Mouse (Mus musculus) brain, adult 10 weeks (tissue): ENCODE results near the gene Aco2. TPM values are rescaled to one million over a fixed set of nuclear protein-coding genes. Genes with fewer than 3 reads are reported as not detected.

Source experiments
- polyA plus RNA-seq: library from polyadenylated mRNA; stranded (reverse); fragments of 350-450 nt; fragmentation: Illumina TruSeq; extraction: RNeasy Lipid Tissue Mini Kit (QIAGEN cat#74804); gene quantifications from one replicate; pipeline ENCODE4 v1.2.3, GENCODE M21; 2015; ENCODE audit warnings: low read depth, low replicate concordance

Gene Aco2
- 459 TPM for polyA plus RNA-seq

DNA sequence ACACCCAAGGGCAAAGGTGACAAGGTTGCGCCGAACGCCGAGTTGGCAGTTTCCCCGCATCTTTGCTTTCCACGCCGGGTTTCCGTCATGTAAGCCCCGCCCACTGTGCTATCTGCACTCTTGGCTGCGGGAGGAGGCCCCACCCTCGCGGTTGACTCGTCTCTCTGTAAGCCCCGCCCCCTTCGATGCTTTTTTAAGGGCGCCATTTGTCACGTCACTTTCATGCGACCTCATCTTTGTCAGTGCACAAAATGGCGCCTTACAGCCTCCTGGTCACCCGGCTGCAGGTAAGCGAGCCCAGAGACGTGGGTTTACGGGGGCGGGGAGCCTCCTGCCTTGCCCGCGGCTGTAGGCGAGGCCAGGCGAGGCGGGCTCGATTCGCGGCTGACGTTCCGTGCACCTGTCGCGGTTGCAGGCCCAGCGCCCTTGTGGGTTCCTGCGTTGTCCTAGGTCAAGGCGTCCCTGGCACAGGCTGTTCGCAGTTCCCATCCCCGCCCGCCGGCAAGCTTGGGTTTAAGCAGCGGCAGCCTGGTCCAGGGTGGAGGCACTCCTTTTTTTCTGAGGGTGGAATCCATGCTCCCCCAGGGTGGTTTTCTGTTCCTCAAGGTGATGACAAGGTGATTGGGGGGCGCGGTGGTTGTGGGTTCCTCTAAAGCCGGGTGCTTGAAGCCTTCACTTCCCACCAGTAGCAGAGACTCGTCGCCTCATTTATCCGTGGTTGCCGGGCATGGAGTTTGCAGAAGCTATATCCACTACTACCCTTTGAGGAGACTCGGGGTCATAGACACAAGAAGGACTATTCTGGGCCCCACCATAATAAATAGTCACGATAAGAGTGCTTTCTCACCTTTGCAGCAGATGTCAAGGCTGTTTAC, at the start of gene Aco2:
TSS of gene Aco2 (plus strand) at position 48 of the 875 bp plus-strand sequence.

GRCm38 (mm10) chr15:81858517-81859329, 13.4 kb upstream of the Aco2 start, which contains the start of gene Tob2:
TSS of gene Tob2 (minus strand) at chr15:81858796.

GRCm38 (mm10) chr15:81871604-81872261, 376 bp upstream of the Aco2 start, which contains the start of gene Phf5a:
TSS of gene Phf5a (minus strand) at chr15:81871911.

GRCm38 (mm10) chr15:81925760-81926445, 53.8 kb downstream of the Aco2 start, which contains the start of gene Polr3h:
TSS of gene Polr3h (minus strand) at chr15:81926240.

DNA sequence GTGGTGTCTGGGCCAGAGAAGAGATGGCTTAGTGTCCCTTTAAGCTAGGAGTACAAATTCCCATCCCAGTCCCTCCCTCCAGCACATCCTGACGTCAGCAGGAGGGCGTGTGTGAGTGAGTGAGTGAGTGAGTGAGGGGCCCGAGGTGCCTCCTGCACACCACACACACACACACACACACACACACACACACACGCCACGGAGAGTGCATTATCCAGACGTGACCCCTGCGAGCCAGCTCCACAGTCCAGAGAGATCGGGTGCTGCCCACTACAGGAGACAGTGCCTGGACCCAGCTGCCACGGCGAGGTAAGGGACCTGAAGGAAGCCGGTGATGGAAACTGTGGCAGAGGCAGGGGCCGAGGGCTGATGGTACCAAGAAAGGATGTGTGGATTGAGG, 64.6 kb downstream of the Aco2 start, which contains the start of gene Csdc2:
TSS of gene Csdc2 (plus strand) at position 81 of the 400 bp plus-strand sequence.

DNA sequence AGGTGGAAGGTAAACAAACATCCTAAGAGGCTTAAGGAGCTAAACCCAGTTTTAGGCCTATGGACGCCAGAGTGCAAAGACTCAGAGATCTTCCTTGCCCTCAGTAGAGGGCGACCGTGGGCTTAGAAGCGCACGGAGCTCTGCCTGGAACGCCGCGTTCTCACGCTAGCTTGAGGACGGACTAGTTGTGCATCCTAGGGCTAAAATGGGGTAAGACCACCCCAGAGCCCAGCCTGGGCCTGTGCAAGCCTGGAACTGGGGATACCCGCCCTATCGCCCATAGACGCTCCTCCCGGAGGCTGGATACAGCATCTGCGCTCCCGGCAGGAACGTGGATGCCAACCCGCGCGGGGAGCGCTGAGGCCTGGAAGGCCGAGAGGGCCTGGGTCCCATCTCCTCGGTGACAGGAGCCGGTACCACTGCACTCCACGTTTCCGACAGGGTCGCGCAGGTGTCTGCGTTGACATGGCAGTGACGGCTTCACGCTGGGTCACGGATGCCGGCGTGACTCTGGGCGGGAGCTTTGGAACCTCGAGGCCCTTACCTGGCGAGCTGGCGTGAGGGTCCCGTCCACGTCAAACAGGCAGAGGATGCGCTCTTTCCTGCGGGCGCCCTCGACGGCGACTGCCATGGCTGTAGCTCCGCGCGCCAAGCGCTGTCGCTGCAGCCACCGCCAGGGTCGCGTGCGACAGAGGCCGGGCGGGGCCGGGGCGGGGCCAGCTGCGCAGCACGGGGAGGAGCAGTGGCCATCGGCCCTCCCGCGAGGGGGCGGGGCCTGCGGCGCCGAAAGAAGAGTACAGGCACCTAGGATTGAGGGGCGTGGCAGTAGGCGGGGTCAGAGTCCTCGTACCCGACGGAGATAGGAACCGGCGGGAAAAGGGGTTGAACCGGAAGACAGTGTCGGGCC, 88.3 kb downstream of the Aco2 start, which contains the start of gene Pmm1:
TSS of gene Pmm1 (minus strand) at position 760 of the 907 bp plus-strand sequence.

Other genes starting within 250 kb of the Aco2 start
- 27.3 TPM for gene L3mbtl2, start 208.4 kb upstream of the Aco2 start, polyA plus RNA-seq
- 14.0 TPM for gene Chadl, start 175.0 kb upstream of the Aco2 start, polyA plus RNA-seq
- gene Zc3h7b, start 127.3 kb upstream of the Aco2 start, polyA plus RNA-seq = 78.6 TPM
- 167 TPM for gene Rangap1, start 126.8 kb upstream of the Aco2 start, polyA plus RNA-seq
- 237 TPM for gene Tef, start 69.9 kb upstream of the Aco2 start, polyA plus RNA-seq
- gene Tob2, start 13.5 kb upstream of the Aco2 start, polyA plus RNA-seq = 12.8 TPM
- gene Phf5a, start 398 bp upstream of the Aco2 start, polyA plus RNA-seq = 53.3 TPM
- gene Polr3h, start 53.9 kb downstream of the Aco2 start, polyA plus RNA-seq = 55.3 TPM
- gene Csdc2, start 64.5 kb downstream of the Aco2 start, polyA plus RNA-seq = 101 TPM
- gene Pmm1, start 88.6 kb downstream of the Aco2 start, polyA plus RNA-seq = 214 TPM
- not detected for gene 1700029P11Rik, start 108.2 kb downstream of the Aco2 start, polyA plus RNA-seq
- gene Xrcc6, start 115.5 kb downstream of the Aco2 start, polyA plus RNA-seq = 28.4 TPM
- gene Desi1, start 161.6 kb downstream of the Aco2 start, polyA plus RNA-seq = 118 TPM
- 244 TPM for gene Snu13, start 175.3 kb downstream of the Aco2 start, polyA plus RNA-seq
- not detected for gene 4930407I10Rik, start 186.8 kb downstream of the Aco2 start, polyA plus RNA-seq
- gene Mei1, start 197.7 kb downstream of the Aco2 start, polyA plus RNA-seq = 2.7 TPM